Mouse (Mus musculus) bone marrow macrophage, adult 2 months (primary cell): ENCODE measurements around the gene Nutm1.

ENCODE experiments used
- CTCF ChIP-seq: IDR thresholded peaks from 2 replicates; pipeline ENCODE4 v1.5.1; 2012; ENCODE audit warnings: low read depth, mild to moderate bottlenecking, low read length, moderate library complexity
- POLR2A ChIP-seq: IDR thresholded peaks from 2 replicates; pipeline ENCODE4 v1.6.1; 2012; ENCODE audit warnings: mild to moderate bottlenecking, low read depth, low read length, borderline replicate concordance

DNA sequence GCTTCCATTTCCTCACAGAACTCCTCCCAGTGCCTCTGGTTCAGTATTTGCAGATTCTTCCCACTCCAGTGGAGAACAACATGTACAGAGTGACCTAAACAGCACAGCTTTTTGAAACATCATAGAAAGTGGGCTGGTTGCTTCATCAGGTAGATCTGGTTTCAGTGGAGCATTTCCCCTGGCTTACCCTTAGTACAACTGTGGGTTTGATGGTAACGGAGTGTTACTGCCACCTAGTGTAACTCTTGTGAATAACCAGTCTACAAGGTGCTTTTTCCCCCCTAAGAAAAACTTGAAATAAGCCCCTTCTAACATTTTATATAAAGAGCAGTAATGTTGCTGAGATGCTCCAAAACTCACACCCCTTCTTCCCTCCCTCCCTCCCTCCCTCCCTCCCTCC lies 43.1 kb downstream of the Nutm1 start:
- TF ChIP-seq POLR2A, result no peak
- TF ChIP-seq CTCF, result no peak
